ENCODE assay signal across 21 mouse cellular contexts in genomic region chr5:34927648-34928047, GRCm38 (mm10). TPM values are rescaled to one million over a fixed set of nuclear protein-coding genes. Genes with fewer than 3 reads are reported as not detected.
"Had no signal": no experiment of that assay in that cellular context is flagged by ENCODE, and none has a peak within 500 bp of the region (broad histone marks: within the 10 kb centered on the region; RNA-seq: fewer than 3 reads in every experiment).

No protein-coding gene starts in this region.

- H3K4me2 ChIP-seq: liver, embryonic 15.5 days; lung, embryonic 15.5 days; midbrain, embryonic 11.5 days; midbrain, embryonic 13.5 days; midbrain, embryonic 15.5 days; neural tube, embryonic 12.5 days had no signal

- H3K27ac ChIP-seq: lung, embryonic 15.5 days; macrophage; midbrain, embryonic 13.5 days; midbrain, embryonic 15.5 days; neural tube, embryonic 12.5 days had no signal

- DNase-seq: liver, postnatal 0 days; lung, adult 2 months; lung, postnatal 14 days; lung, postnatal 36 days; retina, postnatal 1 day; right cerebral cortex, adult 18-20 months; right cerebral cortex, postnatal 25 days; right cerebral cortex, postnatal 4 days; spleen, adult 18-20 months; thymus, adult 18-20 months; thymus, postnatal 25 days; thymus, postnatal 4 days had no signal

- H3K27me3 ChIP-seq: liver, embryonic 15.5 days; lung, embryonic 15.5 days; megakaryocyte, embryonic 14.5 days; midbrain, embryonic 13.5 days; midbrain, embryonic 15.5 days; neural tube, embryonic 12.5 days had no signal

- H3K36me3 ChIP-seq: lung, embryonic 15.5 days had no signal

- H3K4me3 ChIP-seq: liver, embryonic 15.5 days; lung, embryonic 15.5 days; megakaryocyte, embryonic 14.5 days; midbrain, embryonic 13.5 days; midbrain, embryonic 15.5 days; neural tube, embryonic 12.5 days had no signal

RNA-seq across cellular contexts. Expression of gene Msantd1, which starts 19.8 kb away (rescaled TPM):
- total RNA-seq: monocyte, adult 5-6 weeks had no signal
